Mouse (Mus musculus): ENCODE measurements around the gene Rimklb.
"Not testable (repeated sequence)": the region's sequence is repeated elsewhere in the genome, so short reads cannot be mapped to it uniquely, and the experiment has no call there.

The Rimklb gene

DNA sequence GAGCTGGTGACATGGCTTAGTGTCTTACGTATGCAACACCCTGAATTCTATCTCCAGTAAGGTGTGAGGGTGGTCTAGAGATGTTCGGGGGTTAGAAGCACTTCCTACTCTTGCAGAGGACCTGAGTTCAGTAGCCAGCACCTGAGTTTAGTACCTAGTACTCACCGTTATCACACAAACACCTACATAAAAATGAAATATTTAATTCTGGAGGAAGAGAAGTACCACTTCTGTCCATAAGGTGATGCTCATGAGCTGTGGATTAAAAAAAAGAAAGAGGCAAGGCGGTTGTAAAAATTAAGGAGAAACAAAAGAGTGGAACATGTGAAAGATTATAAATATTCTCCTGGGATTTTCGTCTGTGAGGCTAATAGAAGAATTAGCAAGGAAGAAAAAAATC lies 2.1 kb downstream of the Rimklb start:
- no peak for DNase-seq (ENCODE audit: low spot score)

GRCm38 (mm10) chr6:122495082-122495881 lies 3.3 kb downstream of the Rimklb start:
- no peak for DNase-seq (ENCODE audit: low spot score)

- DNase-seq (ENCODE audit: low spot score): no peak
Measured at GRCm38 (mm10) chr6:122493799-122494472, 4.6 kb downstream of the Rimklb start.

- DNase-seq (ENCODE audit: low spot score): no peak
Measured at GRCm38 (mm10) chr6:122492479-122492878, 6.1 kb downstream of the Rimklb start.

- no peak for DNase-seq (ENCODE audit: low spot score)
Measured at GRCm38 (mm10) chr6:122491557-122491956, 7.0 kb downstream of the Rimklb start.

DNA sequence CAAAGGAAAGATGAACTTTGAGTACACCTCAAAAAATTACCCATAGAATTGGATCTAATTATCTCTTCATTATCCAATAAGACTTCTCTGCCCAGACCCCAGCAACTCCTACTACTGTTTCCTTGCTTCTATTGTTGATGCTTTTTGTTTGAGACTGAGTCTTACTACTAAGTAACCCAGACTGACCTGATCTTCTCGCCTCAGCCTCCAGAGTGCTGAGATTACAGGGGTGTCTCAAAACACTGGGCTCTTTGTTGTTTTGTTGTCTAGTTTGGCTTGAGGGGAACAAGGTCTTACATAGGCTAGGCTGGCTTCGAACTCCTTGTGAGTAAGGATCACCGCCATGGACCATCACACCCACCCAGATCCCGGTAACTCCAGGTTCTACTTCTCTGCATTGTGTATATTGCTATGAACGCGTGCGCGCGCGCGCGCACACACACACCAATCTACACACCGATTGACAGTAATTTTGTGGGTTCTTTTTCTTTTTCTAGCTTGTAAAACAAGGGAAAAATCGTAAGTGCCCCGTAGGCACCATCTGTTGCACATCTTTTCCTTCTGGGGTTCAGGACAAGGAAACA lies 7.5 kb downstream of the Rimklb start:
- no peak for DNase-seq (ENCODE audit: low spot score)

GRCm38 (mm10) chr6:122486297-122487117 lies 12.1 kb downstream of the Rimklb start:
- DNase-seq (ENCODE audit: low spot score): no peak

- DNase-seq (ENCODE audit: low spot score): no peak
Measured at GRCm38 (mm10) chr6:122485401-122486296, 12.9 kb downstream of the Rimklb start.

DNA sequence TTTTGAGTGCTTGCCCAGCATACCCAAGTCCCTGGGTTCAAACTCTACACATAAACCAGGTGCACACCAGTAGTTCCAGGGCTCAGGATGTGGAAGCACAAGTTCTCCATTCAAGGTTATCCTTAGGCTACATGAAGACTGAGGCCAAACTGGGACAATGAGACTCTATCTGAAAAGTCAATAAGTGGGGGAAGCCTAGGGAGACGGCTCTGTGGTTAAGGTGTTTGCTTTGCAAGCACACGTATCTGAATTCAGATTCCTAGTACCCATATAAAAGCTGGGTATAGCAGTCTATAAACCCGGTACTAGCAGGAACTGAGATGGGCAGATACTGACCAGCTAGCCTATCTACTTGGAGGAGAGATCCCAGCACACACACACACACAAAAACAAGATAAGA lies 20.5 kb downstream of the Rimklb start:
- no peak for DNase-seq (ENCODE audit: low spot score)

DNA sequence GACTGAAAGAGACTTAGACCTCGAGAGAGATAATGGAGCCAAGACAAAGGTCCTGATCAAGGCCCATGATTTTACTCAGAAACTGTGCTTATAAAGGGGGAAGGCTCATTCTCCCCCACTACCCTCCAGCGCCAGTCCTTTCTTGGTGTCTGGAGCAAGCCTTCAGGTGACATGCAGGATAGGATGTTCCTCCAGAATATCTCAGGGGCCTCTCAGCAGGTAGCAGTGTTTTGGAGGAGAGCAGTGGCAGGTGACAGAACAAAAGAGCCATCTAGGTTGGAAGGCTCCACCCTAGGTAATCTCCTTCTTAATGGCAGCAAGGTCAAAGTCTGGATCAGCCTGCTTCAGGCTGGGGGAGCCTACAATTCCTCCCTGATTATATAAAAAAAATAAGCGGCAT lies 27.1 kb downstream of the Rimklb start:
- DNase-seq (ENCODE audit: low spot score): not testable (repeated sequence)

GRCm38 (mm10) chr6:122470240-122470639 lies 28.3 kb downstream of the Rimklb start:
- DNase-seq (ENCODE audit: low spot score): no peak

GRCm38 (mm10) chr6:122469030-122469640 lies 29.4 kb downstream of the Rimklb start:
- no peak for DNase-seq (ENCODE audit: low spot score)

DNA sequence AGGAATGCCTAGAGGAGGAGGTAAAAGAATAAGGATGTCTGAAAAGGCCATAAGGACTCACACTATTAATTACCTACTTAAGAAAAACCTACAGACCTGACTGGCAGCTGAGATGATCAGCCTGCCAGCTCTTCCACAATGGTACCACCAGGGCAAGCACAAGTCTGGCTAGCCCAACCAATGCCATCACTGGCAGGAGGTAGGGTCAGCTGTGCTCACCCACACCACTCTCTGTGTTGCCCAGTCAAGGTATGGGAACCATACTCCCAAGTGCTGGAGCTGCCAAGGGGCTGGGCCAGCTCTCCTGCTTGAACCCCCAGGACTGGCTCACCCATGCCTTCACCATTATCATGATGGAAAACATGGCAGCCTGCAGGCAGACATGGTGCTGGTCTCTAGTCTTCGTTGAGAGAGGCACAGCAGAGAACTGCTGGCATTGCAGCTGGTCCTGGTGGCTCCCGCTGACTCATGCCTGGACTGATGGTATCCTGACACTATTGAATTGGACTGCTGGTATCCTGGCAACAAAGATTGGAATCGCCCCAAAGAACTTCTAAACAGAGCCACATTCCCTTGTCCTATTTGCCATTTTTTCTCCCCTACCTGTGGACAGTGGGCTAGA lies 32.4 kb downstream of the Rimklb start:
- no peak for DNase-seq (ENCODE audit: low spot score)

DNA sequence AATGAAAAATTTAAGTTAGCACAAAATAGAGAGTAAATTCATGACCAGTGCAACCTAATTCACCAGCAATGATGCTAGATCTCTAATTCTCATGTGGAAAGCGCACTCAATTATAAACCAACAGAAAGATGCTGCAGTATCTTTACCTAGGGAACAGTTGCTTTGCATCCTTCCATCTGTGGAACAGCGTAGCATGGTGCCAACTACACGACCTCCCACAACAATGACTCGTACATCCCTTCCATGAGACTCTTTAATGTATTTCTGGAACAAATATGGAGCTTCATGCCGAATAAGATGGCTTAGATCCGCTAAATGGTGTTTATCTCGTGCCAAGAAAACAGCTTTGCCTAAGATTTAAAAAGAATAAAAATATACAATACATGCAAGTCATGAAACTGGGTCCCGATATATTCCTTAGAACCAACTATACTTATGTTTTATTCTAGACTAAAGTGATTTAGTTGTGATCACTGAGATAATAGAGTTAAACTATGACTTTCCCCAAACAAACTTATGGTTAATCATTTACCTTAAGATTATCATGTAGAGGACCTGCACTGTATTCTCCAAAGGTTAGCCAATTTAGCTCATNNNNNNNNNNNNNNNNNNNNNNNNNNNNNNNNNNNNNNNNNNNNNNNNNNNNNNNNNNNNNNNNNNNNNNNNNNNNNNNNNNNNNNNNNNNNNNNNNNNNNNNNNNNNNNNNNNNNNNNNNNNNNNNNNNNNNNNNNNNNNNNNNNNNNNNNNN lies 39.4 kb downstream of the Rimklb start:
- DNase-seq (ENCODE audit: low spot score): no peak

DNA sequence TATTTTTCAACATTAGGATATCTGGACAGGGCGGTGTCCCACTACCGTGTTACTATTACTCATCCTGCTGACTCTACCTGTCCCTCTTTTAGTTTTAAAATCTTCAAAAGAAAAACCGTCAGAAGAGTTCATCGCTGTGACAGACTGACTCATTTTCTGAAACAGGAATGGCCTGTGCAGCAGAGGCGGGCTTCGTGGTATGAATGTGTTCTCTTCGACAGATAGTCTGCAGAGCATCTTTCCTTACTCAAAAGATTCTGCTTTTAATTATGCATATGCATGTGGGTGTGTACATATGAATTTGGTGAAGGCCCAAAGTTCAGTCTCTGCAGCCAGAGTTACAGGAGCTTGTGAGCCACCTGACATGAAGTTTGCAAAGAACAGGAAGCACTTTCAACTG lies 50.7 kb downstream of the Rimklb start:
- DNase-seq (ENCODE audit: low spot score): no peak

GRCm38 (mm10) chr6:122445215-122445614 lies 53.3 kb downstream of the Rimklb start:
- no peak for DNase-seq (ENCODE audit: low spot score)

DNA sequence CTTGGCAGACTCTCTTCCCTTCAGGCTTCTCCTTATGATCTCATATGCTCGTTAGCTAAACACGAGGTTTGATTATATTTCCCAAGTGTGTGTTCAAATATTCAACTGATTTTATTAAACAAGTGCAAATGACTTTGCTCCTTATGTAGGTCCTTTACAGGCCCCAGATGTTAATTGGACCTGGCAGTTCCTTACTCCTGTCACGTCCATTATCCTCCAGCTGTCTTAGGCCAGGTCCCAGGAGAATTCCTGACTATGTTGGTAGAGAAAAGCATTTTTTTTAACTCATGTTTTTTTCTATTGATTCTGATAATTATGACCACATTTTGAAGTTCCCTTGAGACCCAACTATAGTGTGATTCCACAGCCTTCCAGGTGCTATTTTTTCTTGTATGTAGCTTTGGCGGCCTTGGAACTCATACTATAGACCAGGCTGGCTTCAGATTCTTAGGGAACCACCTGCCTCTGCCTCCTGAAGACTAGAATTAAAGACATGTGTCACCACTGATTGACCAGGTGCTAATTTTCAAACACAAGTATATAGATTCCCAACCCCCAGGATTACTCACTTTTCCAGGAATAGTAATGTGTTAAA lies 57.8 kb downstream of the Rimklb start:
- DNase-seq (ENCODE audit: low spot score): no peak

DNA sequence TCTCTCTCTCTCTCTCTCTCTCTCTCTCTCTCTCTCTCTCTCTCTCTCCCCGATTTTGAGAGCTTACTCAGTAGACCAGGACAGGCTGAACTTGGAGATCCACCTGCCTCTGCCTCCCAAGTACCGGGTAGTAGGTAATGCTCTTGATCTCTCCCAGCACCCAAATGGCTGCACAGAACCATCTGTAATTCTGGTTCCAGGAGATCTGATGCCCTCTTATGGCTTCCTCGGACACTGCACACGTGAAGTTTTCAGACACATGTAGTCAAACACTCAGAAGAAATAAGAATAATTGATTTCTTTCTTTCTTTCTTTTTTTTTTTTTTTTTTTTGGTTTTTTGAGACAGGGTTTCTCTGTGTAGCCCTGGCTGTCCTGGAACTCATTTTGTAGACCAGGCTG lies 59.3 kb downstream of the Rimklb start:
- DNase-seq (ENCODE audit: low spot score): no peak

GRCm38 (mm10) chr6:122435270-122435669 lies 63.3 kb downstream of the Rimklb start:
- no peak for DNase-seq (ENCODE audit: low spot score)
